Mouse (Mus musculus) embryonic facial prominence, embryonic 11.5 days (tissue): ENCODE data around the gene Wipf1. TPM values are rescaled to one million over a fixed set of nuclear protein-coding genes. Genes with fewer than 3 reads are reported as not detected.

Experiments
- ATAC-seq: fragments of 200-750 bp; cut with Nextera tagmentation; replicated peaks from 2 replicates; pipeline ENCODE4 v1.8.0; 2017; ENCODE audit warnings: low read depth; ENCODE audit not compliant: insufficient number of reproducible peaks, low FRiP score, low TSS enrichment
- DNase-seq: peaks from one replicate; pipeline ENCODE4 v3.0.0-alpha.2; 2015; ENCODE audit warnings: low spot score
- H3K27ac ChIP-seq: fragments of 300-500 bp; sonication (generic); replicated peaks from 2 replicates; pipeline ENCODE4 v1.5.1; 2014; ENCODE audit warnings: mild to moderate bottlenecking, low read depth, low read length, control low read depth
- H3K27me3 ChIP-seq: fragments of 300-500 bp; sonication (generic); 2 replicates; pipeline ENCODE4 v1.6.1; 2014; ENCODE audit warnings: mild to moderate bottlenecking, low read length, moderate library complexity, mixed read lengths; ENCODE audit not compliant: control insufficient read depth, insufficient read depth
- H3K36me3 ChIP-seq: fragments of 300-500 bp; sonication (generic); replicated peaks from 2 replicates; pipeline ENCODE4 v1.6.1; 2014; ENCODE audit warnings: low read depth, mild to moderate bottlenecking, low read length, moderate library complexity, mixed read lengths; ENCODE audit not compliant: control insufficient read depth, insufficient read depth
- H3K4me1 ChIP-seq: fragments of 300-500 bp; sonication (generic); 2 replicates; pipeline ENCODE4 v1.6.1; 2014; ENCODE audit warnings: low read length, mixed read lengths; ENCODE audit not compliant: control insufficient read depth, insufficient read depth
- H3K4me2 ChIP-seq: fragments of 300-500 bp; sonication (generic); 2 replicates; pipeline ENCODE4 v1.6.1; 2014; ENCODE audit warnings: low read depth, mild to moderate bottlenecking, control low read depth, low read length, moderate library complexity
- H3K4me3 ChIP-seq: fragments of 300-500 bp; sonication (generic); 2 replicates; pipeline ENCODE4 v1.5.1; 2014; ENCODE audit warnings: low read depth, low read length, control low read depth
- H3K9ac ChIP-seq: fragments of 300-500 bp; sonication (generic); replicated peaks from 2 replicates; pipeline ENCODE4 v1.6.1; 2014; ENCODE audit warnings: mild to moderate bottlenecking, control low read depth, low read length
- H3K9me3 ChIP-seq: fragments of 300-500 bp; sonication (generic); replicated peaks from 2 replicates; pipeline ENCODE4 v1.6.1; 2016; ENCODE audit warnings: mild to moderate bottlenecking, low read length, inconsistent platforms, mixed read lengths; ENCODE audit not compliant: control insufficient read depth
- WGBS: fragments of 180-500 bp; shearing (Covaris S2); extraction: QIAGEN DNeasy Blood & Tissue Kit; methylation state at CpG from one replicate; pipeline ENCODE4 v1.1.7; 2014; 5-methylcytosine and 5-hydroxymethylcytosine counted together
- polyA plus RNA-seq: library from polyadenylated mRNA; unstranded; fragments of >200 nt; fragmentation: Nextera tagmentation; extraction: Ambion mirVana; gene quantifications from 2 replicates; pipeline ENCODE4 v1.2.1, GENCODE M21; 2014

Gene Wipf1
- polyA plus RNA-seq, 1 experiment from 2014 or later = 17.5 TPM

GRCm38 (mm10) chr2:73462265-73462664, 67.3 kb downstream of the Wipf1 start:
- no peak overlapping the region for H3K4me3 ChIP-seq
- 94% methylated on average over 2 of the region's 2 CpGs for WGBS
- DNase-seq (no peak), ATAC-seq (no peak)
- no peaks in the 10 kb centered on the region for H3K36me3 ChIP-seq
- no peak overlapping the region for H3K27ac ChIP-seq
- no peaks in the 10 kb centered on the region for H3K9me3 ChIP-seq
- no peaks in the 10 kb centered on the region for H3K4me1 ChIP-seq
- no peaks in the 10 kb centered on the region for H3K27me3 ChIP-seq
- H3K9ac ChIP-seq = no peak overlapping the region
- H3K4me2 ChIP-seq = no peak overlapping the region

- Histone ChIP-seq H3K36me3 (no peaks in the 10 kb centered on the region), H3K4me1 (no peaks in the 10 kb centered on the region)
These were observed 69.4 kb downstream of the Wipf1 start for GRCm38 (mm10) chr2:73460168-73460567.

GRCm38 (mm10) chr2:73459607-73460153, 69.9 kb downstream of the Wipf1 start:
- no peaks in the 10 kb centered on the region for H3K36me3 ChIP-seq

More at GRCm38 (mm10) chr2:73460168-73460567, 69.4 kb downstream of the Wipf1 start:
- Histone ChIP-seq H3K4me3 (no peak overlapping the region), H3K4me2 (no peak overlapping the region), H3K27ac (no peak overlapping the region), H3K27me3 (no peaks in the 10 kb centered on the region), H3K9ac (no peak overlapping the region), H3K9me3 (no peaks in the 10 kb centered on the region)
- WGBS = 54% methylated on average over 3 of the region's 3 CpGs
- no peak for ATAC-seq
- no peak for DNase-seq

GRCm38 (mm10) chr2:73456886-73457285, 72.6 kb downstream of the Wipf1 start:
- no peak overlapping the region for H3K4me2 ChIP-seq
- no peaks in the 10 kb centered on the region for H3K36me3 ChIP-seq
- no peak for DNase-seq
- H3K4me3 ChIP-seq = no peak overlapping the region
- WGBS = 90% methylated on average over 6 of the region's 6 CpGs
- no peak overlapping the region for H3K27ac ChIP-seq
- no peak for ATAC-seq
- no peaks in the 10 kb centered on the region for H3K27me3 ChIP-seq
- no peak overlapping the region for H3K9ac ChIP-seq
- no peaks in the 10 kb centered on the region for H3K4me1 ChIP-seq
- H3K9me3 ChIP-seq = no peaks in the 10 kb centered on the region

More at GRCm38 (mm10) chr2:73459607-73460153, 69.9 kb downstream of the Wipf1 start:
- Histone ChIP-seq H3K4me1 (no peaks in the 10 kb centered on the region), H3K27me3 (no peaks in the 10 kb centered on the region), H3K4me2 (no peak overlapping the region), H3K4me3 (no peak overlapping the region), H3K27ac (no peak overlapping the region), H3K9me3 (no peaks in the 10 kb centered on the region), H3K9ac (no peak overlapping the region)
- ATAC-seq = no peak
- DNase-seq = no peak
- WGBS = 87% methylated on average over 4 of the region's 4 CpGs

- Histone ChIP-seq H3K9ac (no peak overlapping the region), H3K36me3 (no peaks in the 10 kb centered on the region), H3K4me3 (no peak overlapping the region), H3K4me1 (no peaks in the 10 kb centered on the region), H3K9me3 (no peaks in the 10 kb centered on the region), H3K27me3 (no peaks in the 10 kb centered on the region), H3K27ac (no peak overlapping the region), H3K4me2 (no peak overlapping the region)
- 80% methylated on average over 3 of the region's 3 CpGs for WGBS
- no peak for DNase-seq
- ATAC-seq = no peak
These were observed 73.4 kb downstream of the Wipf1 start for GRCm38 (mm10) chr2:73456154-73456553.

GRCm38 (mm10) chr2:73455541-73455940, 74.0 kb downstream of the Wipf1 start:
- no peak overlapping the region for H3K4me2 ChIP-seq
- WGBS = 84% methylated on average over 4 of the region's 4 CpGs

GRCm38 (mm10) chr2:73454682-73455081, 74.9 kb downstream of the Wipf1 start:
- H3K9me3 ChIP-seq = no peaks in the 10 kb centered on the region
- H3K9ac ChIP-seq = no peak overlapping the region
- no peaks in the 10 kb centered on the region for H3K36me3 ChIP-seq
- peaks cover 3% of the 10 kb centered on the region for H3K4me1 ChIP-seq
- ATAC-seq (no peak), DNase-seq (no peak)
- no peak overlapping the region for H3K4me3 ChIP-seq
- H3K27me3 ChIP-seq = no peaks in the 10 kb centered on the region
- WGBS = 82% methylated on average over 13 of the region's 13 CpGs
- no peak overlapping the region for H3K27ac ChIP-seq
- no peak overlapping the region for H3K4me2 ChIP-seq

More at GRCm38 (mm10) chr2:73455541-73455940, 74.0 kb downstream of the Wipf1 start:
- Histone ChIP-seq H3K9ac (no peak overlapping the region), H3K36me3 (no peaks in the 10 kb centered on the region), H3K27me3 (no peaks in the 10 kb centered on the region), H3K9me3 (no peaks in the 10 kb centered on the region), H3K4me1 (no peaks in the 10 kb centered on the region), H3K4me3 (no peak overlapping the region), H3K27ac (no peak overlapping the region)
- DNase-seq = no peak
- no peak for ATAC-seq

- H3K4me2 ChIP-seq = no peak overlapping the region
- ATAC-seq = no peak
- no peak overlapping the region for H3K9ac ChIP-seq
- peaks cover 3% of the 10 kb centered on the region for H3K4me1 ChIP-seq
- H3K27ac ChIP-seq = no peak overlapping the region
- H3K4me3 ChIP-seq = no peak overlapping the region
- WGBS = 85% methylated on average over 4 of the region's 4 CpGs
- no peak for DNase-seq
- no peaks in the 10 kb centered on the region for H3K9me3 ChIP-seq
- H3K27me3 ChIP-seq = no peaks in the 10 kb centered on the region
- no peaks in the 10 kb centered on the region for H3K36me3 ChIP-seq
These were observed 75.3 kb downstream of the Wipf1 start for GRCm38 (mm10) chr2:73454186-73454585.
